Mouse (Mus musculus) limb, embryonic 10.5 days (tissue): ENCODE results near the gene Olfr215. TPM values are rescaled to one million over a fixed set of nuclear protein-coding genes. Genes with fewer than 3 reads are reported as not detected.
"Not testable (repeated sequence)": the region's sequence is repeated elsewhere in the genome, so short reads cannot be mapped to it uniquely, and the experiment has no call there.

Experiments
- DNase-seq: peaks from one replicate; pipeline ENCODE4 v3.0.0-alpha.2; 2017; ENCODE audit warnings: low spot score
- H3K27ac ChIP-seq: fragments of 300-500 bp; sonication (generic); 2 replicates; pipeline ENCODE4 v1.5.1; 2016; ENCODE audit warnings: mild to moderate bottlenecking
- H3K27me3 ChIP-seq: fragments of 300-500 bp; sonication (generic); 2 replicates; pipeline ENCODE4 v1.6.1; 2016; ENCODE audit warnings: low read depth, mild to moderate bottlenecking; ENCODE audit not compliant: poor library complexity, severe bottlenecking
- H3K36me3 ChIP-seq: fragments of 300-500 bp; sonication (generic); 2 replicates; pipeline ENCODE4 v1.6.1; 2016; ENCODE audit warnings: mild to moderate bottlenecking, moderate library complexity
- H3K4me1 ChIP-seq: fragments of 300-500 bp; sonication (generic); 2 replicates; pipeline ENCODE4 v1.6.1; 2016
- H3K4me3 ChIP-seq: fragments of 300-500 bp; sonication (generic); 2 replicates; pipeline ENCODE4 v1.5.1; 2016; ENCODE audit warnings: mild to moderate bottlenecking, moderate library complexity
- H3K9me3 ChIP-seq: fragments of 300-500 bp; sonication (generic); replicated peaks from 2 replicates; pipeline ENCODE4 v1.6.1; 2016; ENCODE audit warnings: mild to moderate bottlenecking
- WGBS: fragments of 180-500 bp; shearing (Covaris S2); methylation state at CpG from one replicate; pipeline ENCODE4 v1.1.7; 2016; 5-methylcytosine and 5-hydroxymethylcytosine counted together
- polyA plus RNA-seq: library from polyadenylated mRNA; unstranded; fragments of >200 nt; fragmentation: Nextera tagmentation; extraction: Ambion mirVana; gene quantifications from 2 replicates; pipeline ENCODE4 v1.2.1, GENCODE M21; 2016

Olfr215 gene
- polyA plus RNA-seq: not detected in 2 replicates

DNA sequence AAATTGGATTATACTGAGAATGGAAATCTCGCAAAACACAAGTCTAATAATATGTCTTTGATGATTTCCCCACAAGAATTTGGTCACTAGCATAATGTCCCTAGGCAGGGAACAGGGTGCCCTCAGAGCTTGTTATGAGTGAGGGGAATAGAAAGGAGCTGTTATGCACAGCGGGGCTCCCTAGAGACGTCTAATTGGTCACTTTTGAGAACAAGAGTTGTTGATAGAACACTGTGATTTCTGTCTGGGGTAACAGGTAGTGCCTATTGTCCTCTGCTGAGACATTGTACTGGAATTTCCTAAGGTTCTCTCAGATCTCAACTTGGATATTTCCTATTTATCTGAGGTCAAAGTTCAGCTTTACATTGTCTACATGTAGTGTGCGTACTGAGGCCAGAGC is at the start of gene Olfr215:
TSS of gene Olfr215 (minus strand) at position 101 of the 400 bp plus-strand sequence.
- no peak within 1 kb of the TSS for H3K4me3 ChIP-seq
- no peak within 1 kb of the TSS for H3K27ac ChIP-seq
- H3K9me3 ChIP-seq: no peaks in the 10 kb centered on the region
- 89% methylated on average over 4 of the region's 4 CpGs for WGBS
- H3K4me1 ChIP-seq: no peaks in the 10 kb centered on the region
- DNase-seq: no peak
- no peaks in the 10 kb centered on the region for H3K27me3 ChIP-seq
- no peaks in the 10 kb centered on the region for H3K36me3 ChIP-seq

DNA sequence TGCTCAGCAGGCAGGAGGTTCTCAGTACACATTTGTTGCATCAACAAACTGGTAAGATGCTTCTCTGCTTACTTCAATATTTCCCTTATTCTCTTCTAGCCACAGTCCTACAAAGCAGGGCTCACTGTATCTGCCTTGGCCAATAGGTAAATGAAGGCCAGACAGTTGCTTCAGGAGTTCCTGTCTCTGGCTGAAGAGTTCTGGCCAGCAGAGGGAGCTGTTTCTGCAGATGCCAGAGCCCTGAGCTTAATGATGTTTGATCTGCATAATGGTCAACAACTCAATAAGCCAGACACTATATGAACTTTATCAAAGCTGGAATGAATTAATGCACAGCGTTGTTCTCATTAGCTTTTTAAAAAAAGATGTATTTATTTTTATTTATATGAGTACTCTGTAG is 48.1 kb upstream of the Olfr215 start:
- no peak overlapping the region for H3K27ac ChIP-seq
- H3K36me3 ChIP-seq: peaks cover 3% of the 10 kb centered on the region; the same call in 1 of the 2 replicates
- H3K9me3 ChIP-seq: no peaks in the 10 kb centered on the region
- no peaks in the 10 kb centered on the region for H3K27me3 ChIP-seq
- peak; percentile 74 for DNase-seq
- WGBS: 50% methylated on average over 1 of the region's 1 CpGs
- peaks cover 20% of the 10 kb centered on the region for H3K4me1 ChIP-seq
- H3K4me3 ChIP-seq: no peak overlapping the region

DNA sequence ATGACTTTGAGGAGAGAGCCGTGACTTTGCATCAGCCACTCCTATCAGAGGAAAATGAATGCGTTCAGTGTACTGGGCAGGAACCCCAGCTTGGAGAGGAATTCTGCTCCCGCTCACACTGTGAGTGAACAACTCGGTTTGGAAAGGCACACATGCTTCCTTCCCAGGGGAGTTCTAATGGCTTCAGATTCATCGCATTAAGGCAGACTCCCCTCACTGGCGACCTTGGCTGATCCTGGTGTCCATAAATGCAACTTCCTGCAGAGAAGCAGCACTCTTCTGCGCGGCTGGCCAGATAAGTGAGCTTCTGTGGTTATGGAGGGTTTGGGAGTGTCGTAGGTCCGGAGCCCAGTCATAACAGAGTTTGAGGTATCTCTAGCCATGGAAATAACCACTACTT is 45.8 kb upstream of the Olfr215 start:
- no peaks in the 10 kb centered on the region for H3K27me3 ChIP-seq
- WGBS: 93% methylated on average over 10 of the region's 10 CpGs
- peak; percentile 27 for DNase-seq
- H3K27ac ChIP-seq: peak overlapping the region; percentile 99; the same call in 1 of the 2 replicates
- no peak overlapping the region for H3K4me3 ChIP-seq
- peaks cover 14% of the 10 kb centered on the region for H3K4me1 ChIP-seq
- H3K36me3 ChIP-seq: peaks cover 26% of the 10 kb centered on the region
- H3K9me3 ChIP-seq: no peaks in the 10 kb centered on the region

DNA sequence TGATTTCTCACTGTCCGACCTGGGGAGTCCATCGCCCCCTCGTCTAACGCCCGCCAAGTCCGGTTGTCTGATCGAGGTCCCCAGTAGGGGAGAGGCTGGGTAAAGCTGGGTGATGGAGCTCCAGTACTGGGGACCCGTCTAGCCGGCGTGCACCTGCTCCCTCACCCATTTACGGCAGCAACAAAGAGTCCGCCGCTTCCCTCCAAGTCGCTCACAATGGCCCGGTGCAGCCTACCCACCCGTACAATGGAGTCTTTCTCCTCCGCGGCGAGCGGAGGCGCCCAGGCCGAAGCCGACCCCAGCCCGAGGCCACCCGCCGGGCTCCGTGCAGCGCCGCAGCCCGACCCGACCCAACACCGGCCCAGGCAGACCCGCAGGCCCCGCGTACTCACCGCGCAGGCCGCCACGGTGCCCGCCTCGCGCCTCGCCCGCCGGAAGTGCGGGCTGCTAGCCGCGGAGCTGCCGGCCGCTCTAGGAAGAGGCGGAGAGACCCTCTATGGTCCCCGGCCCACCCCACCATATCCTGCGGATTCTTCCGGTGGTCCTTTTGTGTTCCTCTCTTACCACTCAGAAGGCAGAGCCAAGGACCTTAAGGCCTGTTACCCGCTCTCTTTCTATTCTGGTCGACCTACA is 44.7 kb upstream of the Olfr215 start, which contains the start of gene Zfp422:
TSS of gene Zfp422 (minus strand) at position 461 of the 633 bp plus-strand sequence.
- Histone ChIP-seq H3K4me3 (peak within 1 kb of the TSS; percentile 89), H3K27ac (peak within 1 kb of the TSS; percentile 99), H3K36me3 (peaks cover 36% of the 10 kb centered on the region), H3K27me3 (no peaks in the 10 kb centered on the region), H3K9me3 (no peaks in the 10 kb centered on the region), H3K4me1 (peaks cover 14% of the 10 kb centered on the region)
- DNase-seq: peak; percentile 86
- WGBS: under 1% methylated on average over 56 of the region's 56 CpGs

DNA sequence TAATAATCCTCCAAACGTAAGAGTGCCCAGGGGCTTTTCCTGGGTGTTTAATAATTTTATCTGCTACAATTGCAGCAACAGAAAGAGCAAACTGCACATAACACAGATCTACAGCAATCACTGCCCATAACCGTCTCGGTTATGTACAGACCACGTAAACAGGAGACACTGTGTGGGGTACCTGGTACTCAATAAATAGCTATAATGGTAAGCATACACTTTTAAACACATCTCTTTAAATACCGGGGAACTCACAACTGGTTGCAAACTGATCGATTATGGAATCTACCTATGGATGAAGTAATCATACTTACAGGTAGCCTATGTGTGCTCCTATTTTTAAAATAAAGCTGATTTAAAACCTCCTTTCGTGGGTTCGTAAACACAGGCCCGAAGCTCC is 44.1 kb upstream of the Olfr215 start:
- H3K36me3 ChIP-seq: peaks cover 37% of the 10 kb centered on the region
- H3K4me3 ChIP-seq: peak overlapping the region; percentile 89
- no peaks in the 10 kb centered on the region for H3K27me3 ChIP-seq
- H3K9me3 ChIP-seq: no peaks in the 10 kb centered on the region
- peak overlapping the region; percentile 99 for H3K27ac ChIP-seq
- 31% methylated on average over 9 of the region's 9 CpGs for WGBS
- DNase-seq: peak; percentile 29
- peaks cover 14% of the 10 kb centered on the region for H3K4me1 ChIP-seq

DNA sequence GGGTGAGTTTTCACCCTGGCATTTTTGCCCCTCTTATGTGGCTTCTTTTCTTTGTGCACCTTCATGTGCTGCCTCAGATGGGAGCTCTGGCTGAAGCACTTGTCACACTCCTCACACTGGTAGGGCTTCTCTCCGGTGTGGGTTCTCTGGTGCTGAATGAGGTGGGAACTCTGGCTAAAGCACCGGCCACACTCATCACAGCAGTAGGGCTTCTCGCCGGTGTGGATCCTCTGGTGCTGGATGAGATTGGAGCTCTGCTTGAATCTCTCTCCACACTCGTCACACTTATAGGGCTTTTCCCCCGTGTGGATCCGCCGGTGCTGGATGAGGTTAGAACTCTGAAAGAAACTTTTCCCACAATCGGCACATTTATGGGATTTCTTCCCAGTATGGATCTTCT is 42.4 kb upstream of the Olfr215 start:
- WGBS: 96% methylated on average over 9 of the region's 9 CpGs
- H3K4me3 ChIP-seq, H3K9me3 ChIP-seq, H3K27ac ChIP-seq, DNase-seq, H3K27me3 ChIP-seq: not testable (repeated sequence)
- H3K4me1 ChIP-seq: peaks cover 14% of the 10 kb centered on the region
- H3K36me3 ChIP-seq: peaks cover 37% of the 10 kb centered on the region

DNA sequence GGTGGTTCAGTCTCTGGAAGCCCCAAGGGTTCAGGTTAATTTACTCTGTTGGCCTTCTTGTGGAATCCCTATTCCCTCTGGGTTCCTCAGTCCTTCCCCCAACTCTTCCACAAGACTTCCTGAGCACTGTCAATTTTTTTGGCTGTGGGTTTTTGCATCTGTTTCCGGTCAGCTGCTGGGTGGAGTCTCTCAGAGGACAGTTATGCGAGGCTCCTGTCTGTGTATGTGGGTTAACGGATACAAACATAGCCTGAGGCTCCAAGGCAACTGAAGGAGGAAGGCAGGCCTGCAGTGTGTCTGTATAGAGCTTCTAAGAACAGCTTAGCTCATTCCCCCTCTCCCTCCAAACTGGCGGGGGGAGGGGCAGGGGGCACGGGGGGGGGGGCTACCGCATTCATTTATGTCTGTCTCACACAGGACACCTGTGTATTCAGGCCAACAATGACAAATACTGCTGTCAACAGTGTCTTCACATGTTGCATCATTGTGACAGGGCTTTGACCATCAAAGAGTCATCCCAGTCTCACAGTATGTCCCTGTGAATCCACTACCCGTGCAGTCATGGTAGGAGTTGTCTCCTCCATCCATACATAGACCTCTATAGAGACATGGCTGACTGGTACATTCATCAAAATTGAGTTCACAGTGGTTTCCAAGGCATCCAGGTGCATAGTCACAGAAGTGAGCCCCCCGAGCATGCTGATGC is 37.5 kb upstream of the Olfr215 start:
- H3K27me3 ChIP-seq: no peaks in the 10 kb centered on the region
- H3K4me1 ChIP-seq: no peaks in the 10 kb centered on the region
- H3K4me3 ChIP-seq: no peak overlapping the region
- H3K9me3 ChIP-seq: no peaks in the 10 kb centered on the region
- no peak overlapping the region for H3K27ac ChIP-seq
- WGBS: 66% methylated on average over 8 of the region's 8 CpGs
- H3K36me3 ChIP-seq: peaks cover 28% of the 10 kb centered on the region
- peak; percentile 23 for DNase-seq

DNA sequence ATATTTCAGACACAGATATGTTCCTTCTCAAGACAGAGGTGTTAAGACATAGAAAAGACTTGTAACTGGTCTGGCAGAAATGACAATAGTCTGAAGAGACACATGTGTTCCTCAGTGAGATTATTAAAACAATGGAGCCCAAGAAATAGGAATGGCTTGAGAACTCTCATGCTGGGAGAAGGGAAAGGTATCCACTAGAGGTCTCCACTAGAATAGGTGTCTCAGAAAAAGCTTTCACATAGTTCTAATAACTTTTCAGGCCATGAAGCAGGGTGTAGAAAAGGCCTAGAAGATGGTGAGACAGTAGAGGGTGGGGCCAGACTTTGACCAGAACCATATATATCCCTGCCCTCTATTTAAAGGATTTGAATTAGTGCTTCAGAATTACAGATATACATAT is 34.1 kb upstream of the Olfr215 start:
- Histone ChIP-seq H3K4me3 (no peak overlapping the region), H3K27ac (no peak overlapping the region), H3K27me3 (no peaks in the 10 kb centered on the region), H3K4me1 (no peaks in the 10 kb centered on the region), H3K9me3 (no peaks in the 10 kb centered on the region), H3K36me3 (no peaks in the 10 kb centered on the region)
- no peak for DNase-seq

DNA sequence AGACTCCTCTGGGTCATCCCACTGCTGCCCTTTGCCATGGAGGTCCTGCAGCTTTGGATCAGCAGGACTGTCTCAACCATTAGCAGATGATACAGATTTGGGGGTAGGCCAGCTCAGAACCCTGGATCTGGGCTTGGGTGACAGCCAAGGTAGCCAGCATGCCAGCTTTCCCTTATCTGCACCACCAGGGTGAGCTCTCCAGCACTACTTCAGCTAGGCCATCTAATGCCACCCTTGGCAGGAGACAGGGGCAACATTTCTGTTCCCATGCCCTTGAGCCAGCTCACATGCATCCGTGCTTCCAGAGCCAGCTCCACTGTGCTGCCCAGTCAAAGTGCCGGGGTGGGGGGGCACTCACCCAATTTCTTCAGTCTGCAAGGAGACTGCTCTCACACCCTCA is 31.7 kb upstream of the Olfr215 start:
- no peaks in the 10 kb centered on the region for H3K9me3 ChIP-seq
- H3K36me3 ChIP-seq: no peaks in the 10 kb centered on the region
- no peak overlapping the region for H3K4me3 ChIP-seq
- DNase-seq: no peak
- no peaks in the 10 kb centered on the region for H3K27me3 ChIP-seq
- no peak overlapping the region for H3K27ac ChIP-seq
- 87% methylated on average over 2 of the region's 2 CpGs for WGBS
- no peaks in the 10 kb centered on the region for H3K4me1 ChIP-seq

DNA sequence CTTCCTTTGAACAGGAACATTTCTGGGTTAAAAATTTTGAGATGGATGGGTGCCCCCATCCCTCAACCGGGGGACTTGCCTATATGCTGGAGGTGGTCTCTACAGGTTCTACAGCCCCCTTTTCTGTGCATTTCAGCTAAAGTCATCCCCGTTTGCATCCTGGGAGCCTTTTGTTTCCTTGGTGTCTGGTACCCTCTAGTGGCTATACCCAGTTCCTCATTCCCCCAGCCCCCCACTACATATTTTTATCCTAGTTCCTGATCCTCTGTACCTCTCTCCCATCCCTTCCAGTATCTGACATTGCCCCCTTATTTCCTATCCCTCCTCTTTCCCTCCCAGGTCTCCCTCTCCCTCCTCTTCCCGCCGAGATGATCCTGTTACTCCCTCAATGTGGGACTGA is 23.2 kb upstream of the Olfr215 start:
- no peaks in the 10 kb centered on the region for H3K9me3 ChIP-seq
- H3K4me3 ChIP-seq: no peak overlapping the region
- no peaks in the 10 kb centered on the region for H3K36me3 ChIP-seq
- H3K27me3 ChIP-seq: no peaks in the 10 kb centered on the region
- no peak overlapping the region for H3K27ac ChIP-seq
- no peaks in the 10 kb centered on the region for H3K4me1 ChIP-seq
- DNase-seq: no peak
- 52% methylated on average over 4 of the region's 4 CpGs for WGBS

DNA sequence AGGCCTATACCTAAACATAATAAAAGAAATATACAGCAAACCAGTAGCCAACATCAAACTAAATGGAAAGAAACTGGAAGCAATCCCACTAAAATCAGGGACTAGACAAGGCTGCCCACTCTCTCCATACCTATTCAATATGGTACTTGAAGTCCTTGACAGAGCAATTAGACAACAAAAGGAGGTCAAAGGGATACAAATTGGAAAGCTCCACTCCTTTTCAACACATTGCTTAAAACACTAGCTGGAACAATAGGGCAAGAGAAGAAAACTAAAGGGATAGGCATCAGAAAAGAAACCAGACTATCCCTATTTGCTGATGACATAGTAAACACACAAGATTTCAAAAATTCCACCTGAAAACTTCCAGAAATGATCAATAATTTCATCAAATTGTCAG is 17.0 kb upstream of the Olfr215 start:
- H3K36me3 ChIP-seq, H3K4me1 ChIP-seq, H3K27me3 ChIP-seq, H3K9me3 ChIP-seq, DNase-seq, H3K27ac ChIP-seq, H3K4me3 ChIP-seq: not testable (repeated sequence)

DNA sequence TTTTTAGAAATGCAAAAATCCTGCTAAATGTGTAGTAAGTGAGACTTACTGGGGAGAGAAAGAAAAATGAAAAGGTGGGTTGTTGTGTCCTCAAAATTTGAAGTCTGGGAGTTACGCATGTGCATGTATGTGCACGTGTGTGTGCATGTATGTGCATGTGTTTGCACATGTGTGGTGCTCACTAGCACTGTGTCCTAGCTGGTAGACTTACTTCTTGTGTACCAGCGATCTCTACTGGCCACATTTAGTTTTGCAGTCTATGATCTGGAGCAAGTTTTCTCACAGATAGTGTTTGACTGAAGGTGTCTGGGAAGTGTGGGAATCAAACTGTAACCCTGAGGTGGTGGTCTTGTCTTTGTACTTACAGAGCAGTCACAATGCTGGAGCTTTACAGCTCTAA is 14.2 kb downstream of the Olfr215 start:
- Histone ChIP-seq H3K9me3 (no peaks in the 10 kb centered on the region), H3K4me1 (no peaks in the 10 kb centered on the region), H3K27ac (no peak overlapping the region), H3K4me3 (no peak overlapping the region), H3K36me3 (no peaks in the 10 kb centered on the region), H3K27me3 (no peaks in the 10 kb centered on the region)
- no peak for DNase-seq
- WGBS: 40% methylated on average over 3 of the region's 3 CpGs

DNA sequence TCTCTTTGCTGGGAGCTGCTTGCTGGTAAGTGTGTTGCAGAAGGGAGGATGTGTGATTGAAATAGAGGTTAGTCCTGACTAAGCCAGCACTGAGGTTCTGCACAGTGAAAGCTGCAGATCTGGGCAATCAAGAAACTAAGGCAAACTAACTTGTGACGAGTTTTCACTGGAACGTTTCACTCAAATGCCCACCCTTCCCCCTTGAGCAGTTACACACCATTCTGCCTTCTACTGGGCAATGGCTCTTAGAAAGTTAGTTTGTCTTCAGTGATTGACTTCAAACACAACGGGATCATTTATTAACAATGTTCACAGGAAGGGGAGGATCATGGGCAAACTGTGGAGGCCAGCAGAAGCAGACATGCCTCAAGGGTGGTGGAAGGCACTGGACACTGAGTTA is 29.0 kb downstream of the Olfr215 start:
- no peaks in the 10 kb centered on the region for H3K36me3 ChIP-seq

More for the DNA sequence above, 29.0 kb downstream of the Olfr215 start:
- 73% methylated on average over 3 of the region's 3 CpGs for WGBS
- no peak for DNase-seq
- Histone ChIP-seq H3K27ac (no peak overlapping the region), H3K4me1 (no peaks in the 10 kb centered on the region), H3K27me3 (no peaks in the 10 kb centered on the region), H3K9me3 (no peaks in the 10 kb centered on the region), H3K4me3 (no peak overlapping the region)
